Mouse (Mus musculus): ENCODE data around the gene Cyb561d2. TPM values are rescaled to one million over a fixed set of nuclear protein-coding genes. Genes with fewer than 3 reads are reported as not detected.

Cyb561d2 gene
- polyA plus RNA-seq, 2 experiments from 2014 or later: 67.6 to 79.7 TPM

GRCm38 (mm10) chr9:107549297-107550074, 7.5 kb upstream of the Cyb561d2 start:
- ATAC-seq: no peak

- ATAC-seq: no peak
These were observed 6.8 kb upstream of the Cyb561d2 start for GRCm38 (mm10) chr9:107548820-107549219.

DNA sequence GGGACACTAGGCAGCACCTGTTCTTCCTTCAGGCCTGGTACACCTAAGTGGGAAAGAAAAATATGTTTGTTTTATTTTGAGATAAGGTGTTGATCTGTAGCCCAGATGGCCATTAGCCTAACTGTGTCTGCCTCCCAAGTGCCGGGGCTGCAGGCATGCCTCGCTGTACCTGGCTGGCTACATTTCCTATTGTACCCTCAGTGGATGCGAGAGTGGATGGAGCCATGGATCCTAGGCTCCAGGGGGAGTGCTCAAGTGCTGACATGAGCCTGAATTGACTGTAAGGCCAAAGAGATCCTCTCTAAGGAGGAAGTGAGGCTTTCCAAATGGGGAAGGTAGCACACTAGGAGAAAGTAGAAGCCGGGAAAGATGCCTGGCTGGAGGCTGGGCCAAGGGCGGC, 6.0 kb upstream of the Cyb561d2 start:
- no peak for ATAC-seq

- peak; percentile 37 for ATAC-seq
These were observed 5.0 kb upstream of the Cyb561d2 start, which contains the start of gene Zmynd10 for GRCm38 (mm10) chr9:107547026-107547425. Gene Zmynd10, plus strand, starts transcription at chr9:107547298.

DNA sequence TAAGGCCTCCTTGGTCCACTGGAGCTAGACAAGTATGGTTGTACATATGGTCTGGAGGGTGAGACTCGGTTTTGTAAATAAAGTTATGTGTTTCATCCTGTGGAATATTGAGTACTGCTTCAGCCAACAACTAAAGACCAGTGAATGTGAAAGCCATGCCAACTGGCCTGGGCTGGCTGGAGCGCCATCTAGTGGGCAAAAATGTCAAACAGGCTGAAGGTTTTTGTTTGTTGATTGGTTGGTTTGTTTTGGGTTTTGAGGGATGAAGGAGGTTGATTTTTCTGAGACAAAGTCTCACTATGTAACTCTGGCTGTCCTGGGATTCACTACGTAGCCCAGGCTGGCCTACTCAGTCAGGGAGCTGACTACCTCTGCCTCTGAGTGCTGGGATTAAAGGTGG, 3.6 kb upstream of the Cyb561d2 start:
- peak; percentile 20 for ATAC-seq

GRCm38 (mm10) chr9:107545199-107545598, 3.2 kb upstream of the Cyb561d2 start:
- ATAC-seq: no peak

GRCm38 (mm10) chr9:107544729-107545128, 2.7 kb upstream of the Cyb561d2 start:
- ATAC-seq: no peak

DNA sequence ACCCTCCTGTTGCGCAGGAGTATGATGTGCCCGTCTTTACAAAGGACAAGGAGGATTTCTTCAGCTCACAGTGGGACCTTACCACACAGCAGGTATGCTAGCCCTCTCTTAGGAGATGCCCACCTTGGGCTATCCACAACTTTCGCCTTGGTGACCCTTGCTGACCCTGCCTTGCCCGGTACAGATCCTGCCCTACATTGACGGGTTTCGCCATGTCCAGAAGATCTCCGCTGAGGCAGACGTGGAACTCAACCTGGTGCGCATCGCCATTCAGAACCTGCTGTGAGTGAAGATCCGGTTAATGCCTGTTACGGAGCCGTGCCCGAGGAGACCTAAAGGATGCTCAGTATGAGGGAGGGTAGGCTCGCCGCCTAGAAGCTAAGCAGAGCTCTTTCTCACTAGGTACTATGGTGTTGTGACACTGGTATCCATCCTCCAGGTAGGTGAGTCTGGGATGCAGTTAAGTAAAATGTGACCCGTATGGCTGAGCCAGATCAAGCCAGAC, 2.3 kb upstream of the Cyb561d2 start:
- ATAC-seq: no peak

DNA sequence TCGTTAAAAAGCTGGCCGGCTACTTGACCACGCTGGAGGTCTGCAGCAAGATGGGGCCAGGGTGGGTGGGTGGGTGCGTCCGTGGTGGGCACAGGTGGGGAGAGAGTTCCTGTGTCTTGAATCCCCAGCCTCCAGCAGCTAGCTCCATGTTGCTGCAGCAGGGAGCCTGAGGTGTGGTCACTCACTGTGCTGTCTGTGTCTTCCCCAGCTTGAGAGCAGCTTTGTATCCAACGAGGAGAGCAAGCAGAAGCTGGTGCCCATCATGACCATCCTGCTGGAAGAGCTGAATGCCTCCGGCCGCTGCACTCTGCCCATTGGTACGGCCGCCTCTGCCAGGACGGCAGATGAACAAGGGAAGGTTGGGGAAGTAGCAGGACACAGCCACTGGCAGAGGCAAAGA, 1.3 kb upstream of the Cyb561d2 start:
- ATAC-seq: no peak

DNA sequence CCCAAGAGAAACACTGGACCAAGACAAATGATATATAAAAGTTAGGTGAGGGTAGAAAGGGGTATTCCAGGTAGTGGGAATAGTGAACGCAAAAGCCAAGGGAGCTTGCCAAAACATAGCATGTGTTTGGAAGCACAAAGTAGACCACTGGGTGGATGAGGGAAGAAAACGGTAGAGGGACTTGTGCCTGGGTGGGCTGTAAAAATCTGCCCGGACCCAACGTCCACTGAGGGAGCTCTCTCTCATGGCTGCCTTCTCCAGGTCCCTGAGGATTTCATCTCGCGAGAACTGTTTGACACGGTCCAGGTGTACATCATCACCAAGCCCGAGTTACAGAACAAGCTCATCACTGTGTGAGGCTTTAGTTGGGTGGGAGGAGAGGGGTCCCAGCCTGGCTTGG, 728 bp upstream of the Cyb561d2 start:
- no peak for ATAC-seq

GRCm38 (mm10) chr9:107542352-107542686, 326 bp upstream of the Cyb561d2 start:
- no peak for ATAC-seq

DNA sequence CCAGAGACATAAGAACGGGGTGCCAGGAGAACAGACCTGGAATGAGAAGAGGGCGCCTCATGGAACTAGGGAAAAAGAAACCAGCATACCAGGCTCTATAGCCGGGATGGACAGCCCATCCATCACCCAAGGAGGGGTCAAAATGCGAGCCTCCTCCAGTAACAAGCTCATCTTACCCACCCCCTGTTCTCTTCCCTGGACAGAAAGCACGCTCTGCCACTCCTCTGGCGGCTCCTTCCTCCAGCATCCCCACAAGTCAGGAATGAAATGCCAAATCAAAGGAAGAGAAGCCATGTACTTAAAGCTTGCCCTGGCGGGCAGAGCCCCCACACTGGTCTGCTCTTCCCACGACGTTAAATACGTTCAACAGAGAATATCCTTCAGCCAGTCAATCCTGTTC, 988 bp downstream of the Cyb561d2 start:
- no peak for ATAC-seq

DNA sequence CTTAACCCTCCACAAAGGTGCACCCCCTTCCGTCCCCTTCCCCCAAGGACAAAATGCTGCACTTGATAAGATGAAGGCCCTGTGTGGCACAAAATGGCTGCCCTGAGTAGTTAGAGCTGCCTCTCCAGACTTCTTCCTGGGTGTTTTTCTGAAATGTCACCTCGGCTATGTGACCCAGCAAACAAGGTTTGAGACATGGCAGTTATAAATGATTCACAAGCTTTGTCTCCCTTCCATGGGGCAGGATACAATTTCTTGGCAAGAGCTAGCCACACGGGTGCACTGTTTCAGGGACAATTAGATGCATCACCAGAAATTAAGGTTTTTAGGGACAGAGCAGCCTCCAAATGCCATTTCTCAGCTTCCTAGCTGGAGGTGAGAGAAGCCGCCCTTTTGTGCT, 1.6 kb downstream of the Cyb561d2 start:
- no peak for ATAC-seq

DNA sequence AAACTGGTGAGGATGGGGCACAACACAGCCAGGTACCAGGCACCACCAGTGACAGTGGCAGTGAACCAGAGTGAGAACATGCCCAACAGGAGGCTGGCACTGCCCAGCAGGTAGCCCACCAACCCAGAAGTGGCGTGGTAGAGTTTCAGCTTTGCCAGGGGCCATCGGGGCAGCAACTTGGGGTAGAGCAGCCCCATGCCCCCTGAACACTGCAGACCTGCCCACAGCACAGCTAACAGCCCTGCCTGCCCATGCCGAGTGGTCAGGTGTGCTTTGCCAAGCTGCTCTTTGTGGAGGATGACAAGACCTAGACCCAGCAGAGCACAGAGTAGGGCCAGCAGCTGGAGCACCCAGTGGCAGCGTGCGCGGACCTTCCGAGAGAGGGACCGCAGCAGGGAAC, 2.1 kb downstream of the Cyb561d2 start:
- ATAC-seq: no peak

- no peak for ATAC-seq
These were observed 3.3 kb downstream of the Cyb561d2 start for GRCm38 (mm10) chr9:107538711-107539110.

- ATAC-seq: no peak
These were observed 3.8 kb downstream of the Cyb561d2 start for GRCm38 (mm10) chr9:107538231-107538630.

DNA sequence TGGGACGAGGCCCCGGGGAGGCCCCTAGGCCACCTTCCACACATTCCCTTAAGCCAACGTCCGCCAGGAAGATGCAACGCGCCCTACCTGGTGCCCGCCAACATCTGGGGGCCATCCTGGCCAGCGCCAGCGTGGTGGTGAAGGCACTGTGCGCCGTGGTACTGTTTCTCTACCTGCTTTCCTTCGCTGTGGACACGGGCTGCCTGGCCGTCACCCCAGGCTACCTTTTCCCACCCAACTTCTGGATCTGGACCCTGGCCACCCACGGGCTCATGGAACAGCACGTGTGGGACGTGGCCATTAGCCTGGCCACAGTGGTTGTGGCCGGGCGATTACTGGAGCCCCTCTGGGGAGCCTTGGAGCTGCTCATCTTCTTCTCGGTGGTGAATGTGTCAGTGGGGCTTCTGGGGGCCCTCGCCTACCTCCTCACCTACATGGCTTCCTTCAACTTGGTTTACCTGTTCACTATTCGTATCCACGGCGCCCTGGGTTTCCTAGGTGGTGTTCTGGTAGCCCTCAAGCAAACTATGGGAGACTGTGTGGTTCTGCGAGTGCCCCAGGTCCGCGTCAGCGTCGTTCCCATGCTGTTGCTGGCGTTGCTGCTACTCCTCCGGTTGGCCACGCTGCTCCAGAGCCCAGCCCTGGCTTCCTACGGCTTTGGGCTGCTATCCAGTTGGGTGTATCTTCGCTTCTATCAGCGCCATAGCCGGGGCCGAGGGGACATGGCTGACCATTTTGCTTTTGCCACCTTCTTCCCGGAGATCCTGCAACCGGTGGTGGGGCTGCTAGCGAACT, 7.4 kb downstream of the Cyb561d2 start:
- ATAC-seq: no peak

DNA sequence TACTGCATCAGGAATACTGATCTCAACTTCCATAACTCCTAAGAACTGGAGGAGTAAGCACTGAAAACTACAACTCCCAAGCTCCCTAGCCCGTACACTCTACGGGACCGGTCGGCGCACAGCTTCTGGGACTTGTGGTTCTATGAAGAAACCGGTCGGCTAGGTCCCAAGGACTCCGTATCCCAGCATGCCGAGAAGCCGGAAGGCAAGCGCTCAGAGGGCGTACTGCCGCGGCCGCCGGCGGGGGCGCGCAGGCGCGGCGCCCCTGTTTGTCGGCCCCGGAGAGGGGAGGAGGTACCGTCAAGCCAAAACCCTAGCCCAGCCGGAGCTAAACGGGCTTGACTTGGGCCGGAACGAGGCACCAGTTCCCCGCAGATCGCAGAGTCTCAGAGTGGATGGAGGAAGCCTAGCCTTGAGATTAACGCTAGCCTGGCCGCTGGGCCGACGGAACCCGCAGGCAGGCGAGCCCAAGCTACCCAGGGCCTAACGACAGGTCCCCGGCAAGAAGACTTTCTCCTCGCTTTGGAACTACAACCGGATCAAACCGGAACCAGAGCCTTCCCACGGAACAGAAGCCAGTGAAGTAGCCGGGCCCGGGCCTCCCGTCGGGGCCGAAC, 8.1 kb downstream of the Cyb561d2 start, which contains the start of gene Tmem115:
Tmem115 (plus strand) TSS at position 155 of the 617 bp plus-strand sequence.
- peak; percentile 99 for ATAC-seq

DNA sequence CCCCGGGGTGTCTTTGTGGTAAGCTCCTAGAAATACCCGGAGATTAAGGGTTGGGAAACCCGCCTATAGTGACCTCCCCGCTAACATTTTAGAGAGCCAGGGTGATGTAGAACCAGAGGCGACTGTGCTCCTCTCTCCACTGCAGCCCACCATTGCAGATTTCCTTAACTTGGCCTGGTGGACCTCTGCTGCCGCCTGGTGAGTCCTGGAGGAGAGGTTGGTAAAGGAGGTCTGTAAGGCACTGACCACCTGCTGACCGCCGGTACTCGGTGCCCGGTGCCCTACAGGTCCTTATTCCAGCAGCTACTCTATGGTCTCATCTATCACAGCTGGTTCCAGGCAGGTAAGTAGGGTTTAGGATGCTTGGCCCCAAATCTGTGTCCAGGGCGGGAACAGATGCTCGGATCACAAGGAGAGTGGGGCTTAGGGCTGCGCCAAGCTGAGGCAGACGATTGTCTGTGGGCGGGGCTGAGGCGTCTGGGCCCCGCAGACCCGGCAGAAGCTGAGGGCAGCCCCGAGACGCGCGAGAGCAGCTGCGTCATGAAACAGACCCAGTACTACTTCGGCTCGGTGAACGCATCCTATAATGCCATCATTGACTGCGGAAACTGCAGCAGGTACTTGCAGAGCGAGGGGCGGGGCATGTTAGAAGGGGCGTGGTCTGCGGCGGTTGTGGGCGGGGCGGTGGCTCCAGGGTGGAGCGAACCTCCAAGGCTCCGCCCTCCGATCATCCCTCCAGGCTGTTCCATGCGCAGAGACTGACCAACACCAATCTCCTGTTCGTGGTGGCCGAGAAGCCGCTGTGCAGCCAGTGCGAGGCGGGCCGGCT, 15.6 kb downstream of the Cyb561d2 start:
- ATAC-seq: peak; percentile 74

DNA sequence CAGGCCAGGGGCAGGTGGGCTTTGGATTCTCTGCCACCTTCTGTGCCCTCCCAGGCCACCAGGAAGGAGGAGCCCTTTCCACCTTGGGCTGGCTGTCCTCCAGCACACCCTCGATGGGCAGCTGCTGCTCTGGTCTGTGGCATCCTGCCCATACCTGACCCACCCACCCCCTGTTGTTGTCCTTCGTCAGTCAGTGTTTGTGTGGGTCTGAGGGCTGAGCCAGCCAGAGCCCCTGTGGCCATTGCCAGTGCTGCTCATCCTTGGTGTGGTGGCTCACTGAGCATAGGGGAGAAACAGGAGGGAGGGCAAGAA, 19.6 kb downstream of the Cyb561d2 start:
- ATAC-seq: no peak

- peak; percentile 48 for ATAC-seq
These were observed 20.1 kb downstream of the Cyb561d2 start for GRCm38 (mm10) chr9:107521711-107522399.

DNA sequence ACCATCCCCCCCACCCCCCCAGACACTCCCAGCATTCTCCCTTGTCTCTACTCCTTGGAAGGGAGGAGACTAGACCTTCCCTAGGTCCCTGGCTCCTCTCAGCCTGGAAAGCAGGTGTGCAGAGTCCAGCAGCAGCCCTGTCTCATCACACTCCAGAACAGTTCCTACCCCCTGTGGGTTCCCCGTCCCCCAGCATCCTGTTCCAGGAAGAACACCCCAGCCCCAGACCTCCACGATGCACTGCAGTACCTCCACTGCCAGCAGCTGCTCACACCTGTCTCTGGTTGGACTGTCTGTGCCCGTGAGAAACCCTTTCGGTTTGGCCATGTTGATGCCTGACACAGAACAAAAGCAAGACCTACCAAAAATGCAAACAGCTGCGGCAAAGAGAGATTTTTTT, 20.8 kb downstream of the Cyb561d2 start:
- peak; percentile 67 for ATAC-seq

Data from CD4-positive, CD25-positive, alpha-beta regulatory T cell, adult 4 months (primary cell).